Mouse (Mus musculus) ES-E14 (cell line): ENCODE measurements around the gene Defb25. TPM values are rescaled to one million over a fixed set of nuclear protein-coding genes. Genes with fewer than 3 reads are reported as not detected.

Experiments
- DNase-seq: peaks from one replicate; pipeline ENCODE4 v3.0.0-alpha.2; 2013; ENCODE audit warnings: low read depth, low spot score
- H3K27ac ChIP-seq: 2 replicates; pipeline ENCODE4 v1.5.1; 2012; ENCODE audit warnings: low read depth, mild to moderate bottlenecking, low read length, moderate library complexity, mixed read lengths; ENCODE audit not compliant: poor library complexity, insufficient read depth, severe bottlenecking
- H3K36me3 ChIP-seq: 2 replicates; pipeline ENCODE4 v1.6.1; 2012; ENCODE audit warnings: mild to moderate bottlenecking, low read length, moderate library complexity, mixed read lengths; ENCODE audit not compliant: control insufficient read depth, poor library complexity, insufficient read depth, severe bottlenecking
- H3K4me1 ChIP-seq, 2 experiments: fragments of 150-350 bp in 1 of 2; sonication (generic) in 1 of 2; 2 replicates each; pipeline ENCODE4 v1.6.1; 2012; ENCODE audit warnings: low read length in 2 of 2, mild to moderate bottlenecking in 1 of 2, mixed read lengths in 1 of 2; ENCODE audit not compliant: control insufficient read depth in 2 of 2, insufficient read depth in 2 of 2, poor library complexity in 1 of 2
- H3K4me3 ChIP-seq, 2 experiments: fragments of 150-350 bp in 1 of 2; sonication (generic) in 1 of 2; 2 replicates each; pipeline ENCODE4 v1.5.1; 2012; ENCODE audit warnings: low read length in 2 of 2, low read depth in 1 of 2, mild to moderate bottlenecking in 1 of 2, mixed read lengths in 1 of 2; ENCODE audit not compliant: insufficient read depth in 1 of 2, poor library complexity in 1 of 2, severe bottlenecking in 1 of 2
- H3K9ac ChIP-seq: 2 replicates; pipeline ENCODE4 v1.6.1; 2012; ENCODE audit warnings: low read depth, mild to moderate bottlenecking, low read length, mixed read lengths; ENCODE audit not compliant: poor library complexity, insufficient read depth, severe bottlenecking
- H3K9me3 ChIP-seq: fragments of 150-350 bp; sonication (generic); 2 replicates; pipeline ENCODE4 v1.6.1; 2012; ENCODE audit warnings: low read depth, mild to moderate bottlenecking, low read length; ENCODE audit not compliant: control insufficient read depth, insufficient read depth
- CHD2 ChIP-seq: IDR thresholded peaks from 2 replicates; pipeline ENCODE4 v1.6.1; 2014; ENCODE audit warnings: mild to moderate bottlenecking, low read depth, low read length, inconsistent platforms
- HCFC1 ChIP-seq: IDR thresholded peaks from 2 replicates; pipeline ENCODE4 v1.6.1; 2012; ENCODE audit warnings: low read length, inconsistent platforms, borderline replicate concordance; ENCODE audit not compliant: insufficient read depth
- MAFK ChIP-seq: IDR thresholded peaks from 2 replicates; pipeline ENCODE4 v1.6.1; 2014; ENCODE audit warnings: mild to moderate bottlenecking, low read depth, low read length, inconsistent platforms; ENCODE audit not compliant: insufficient read depth
- ZC3H11A ChIP-seq: IDR thresholded peaks from 2 replicates; pipeline ENCODE4 v1.6.1; 2012; ENCODE audit warnings: low read depth, mild to moderate bottlenecking, inconsistent platforms, low read length, borderline replicate concordance
- ZNF384 ChIP-seq: IDR thresholded peaks from 2 replicates; pipeline ENCODE4 v1.6.1; 2012; ENCODE audit warnings: low read depth, low read length, inconsistent platforms
- in situ Hi-C, 2 experiments: fragments of 600-800 bp; cut with MboI; formaldehyde crosslinking; loops; one replicate each; pipeline ENCODE4 v1.15.1; 2025; ENCODE audit warnings: low sequenced_read_pairs in 2 of 2, inconsistent platforms in 1 of 2; ENCODE audit not compliant: unreplicated experiment in 2 of 2
- total RNA-seq: library from RNA; depleted of rRNA; stranded (reverse); fragments of 300-350 nt; gene quantifications from 2 replicates; pipeline ENCODE4 v1.2.3, GENCODE M21; 2012

Gene Defb25
- total RNA-seq, 1 experiment = 5.7 TPM

GRCm38 (mm10) chr2:152626774-152627591 is 4.1 kb upstream of the Defb25 start, which contains the start of gene Rem1:
TSS of gene Rem1 (plus strand) at chr2:152626951.
- 0 out of 4 replicates have a peak, but pooled peaks cover 0 to 3% of the 10 kb centered on the region in 2 experiments for H3K4me1 ChIP-seq
- H3K27ac ChIP-seq = no peak within 1 kb of the TSS
- in situ Hi-C loops = no loop called here
- TF ChIP-seq HCFC1 (no peak), ZNF384 (no peak), ZC3H11A (no peak), CHD2 (no peak), MAFK (no peak)
- H3K4me3 ChIP-seq = peak within 1 kb of the TSS; percentile 54 to 64
- no peaks in the 10 kb centered on the region for H3K9me3 ChIP-seq
- H3K9ac ChIP-seq = peak within 1 kb of the TSS; percentile 23; the same call in 1 of the 2 replicates
- H3K36me3 ChIP-seq = no peaks in the 10 kb centered on the region
- DNase-seq = no peak

- Histone ChIP-seq H3K4me1 (0 out of 4 replicates have a peak, but pooled peaks cover 0 to 3% of the 10 kb centered on the region in 2 experiments), H3K27ac (no peak overlapping the region), H3K9ac (no peak overlapping the region), H3K36me3 (no peaks in the 10 kb centered on the region), H3K9me3 (no peaks in the 10 kb centered on the region), H3K4me3 (no peak overlapping the region)
- no peak for DNase-seq
- TF ChIP-seq CHD2 (no peak), ZC3H11A (no peak), ZNF384 (no peak), MAFK (no peak), HCFC1 (no peak)
- in situ Hi-C loops = no loop called here
These were observed 2.4 kb upstream of the Defb25 start for GRCm38 (mm10) chr2:152625256-152625655.

GRCm38 (mm10) chr2:152624566-152624965 is 1.7 kb upstream of the Defb25 start:
- Histone ChIP-seq H3K4me1 (0 out of 4 replicates have a peak, but pooled peaks cover 0 to 3% of the 10 kb centered on the region in 2 experiments), H3K4me3 (no peak overlapping the region), H3K27ac (no peak overlapping the region), H3K9me3 (no peaks in the 10 kb centered on the region), H3K9ac (no peak overlapping the region), H3K36me3 (no peaks in the 10 kb centered on the region)
- no peak for DNase-seq
- TF ChIP-seq ZNF384 = no peak
- no peak for TF ChIP-seq HCFC1
- TF ChIP-seq ZC3H11A = no peak
- no peak for TF ChIP-seq CHD2
- TF ChIP-seq MAFK = no peak
- in situ Hi-C loops = no loop called here

- no peaks in the 10 kb centered on the region for H3K9me3 ChIP-seq
- DNase-seq = no peak
- no peak for TF ChIP-seq MAFK
- no peak for TF ChIP-seq HCFC1
- no peak for TF ChIP-seq ZNF384
- no peaks in the 10 kb centered on the region for H3K36me3 ChIP-seq
- H3K4me3 ChIP-seq = no peak overlapping the region
- in situ Hi-C loops = no loop called here
- 0 out of 4 replicates have a peak, but pooled peaks cover 0 to 3% of the 10 kb centered on the region in 2 experiments for H3K4me1 ChIP-seq
- H3K27ac ChIP-seq = no peak overlapping the region
- H3K9ac ChIP-seq = no peak overlapping the region
These were observed 702 bp downstream of the Defb25 start for GRCm38 (mm10) chr2:152622151-152622550.
